Mouse (Mus musculus) layer of hippocampus, adult 8-10 months (tissue): ENCODE results near the gene Sgsm3. TPM values are rescaled to one million over a fixed set of nuclear protein-coding genes. Genes with fewer than 3 reads are reported as not detected.

Experiments used
- DNase-seq, 2 experiments: peaks; one replicate each; pipeline ENCODE4 v3.0.0; 2022; ENCODE audit warnings: low spot score in 2 of 2
- total RNA-seq, 4 experiments: library from RNA; stranded (reverse); gene quantifications; 2 replicates each; pipeline ENCODE4 v1.2.4; 2022

Sgsm3 gene
- total RNA-seq, 4 experiments from 2014 or later = 72.3 to 87.1 (median 81.3) TPM

GRCm38 (mm10) chr15:80979611-80980010 is 2.0 kb downstream of the Sgsm3 start:
- DNase-seq = no peak

GRCm38 (mm10) chr15:80981176-80981575 is 3.6 kb downstream of the Sgsm3 start:
- DNase-seq = no peak

- DNase-seq = no peak
These were observed 5.7 kb downstream of the Sgsm3 start for GRCm38 (mm10) chr15:80983264-80983663.

GRCm38 (mm10) chr15:80988331-80988730 is 10.8 kb downstream of the Sgsm3 start:
- DNase-seq = no peak

- DNase-seq = no peak
These were observed 12.1 kb downstream of the Sgsm3 start for GRCm38 (mm10) chr15:80989712-80990111.

- no peak for DNase-seq
These were observed 17.4 kb downstream of the Sgsm3 start for GRCm38 (mm10) chr15:80994959-80995358.

GRCm38 (mm10) chr15:80996090-80996835 is 18.7 kb downstream of the Sgsm3 start:
- DNase-seq = no peak

- no peak for DNase-seq
These were observed 19.5 kb downstream of the Sgsm3 start for GRCm38 (mm10) chr15:80997077-80997476.

GRCm38 (mm10) chr15:81000419-81001138 is 23.0 kb downstream of the Sgsm3 start:
- no peak for DNase-seq

- DNase-seq = peak in 1 of 2 experiments; percentile 29
These were observed 28.7 kb downstream of the Sgsm3 start for GRCm38 (mm10) chr15:81006127-81006735.

- no peak for DNase-seq
These were observed 29.8 kb downstream of the Sgsm3 start for GRCm38 (mm10) chr15:81007339-81007738.

GRCm38 (mm10) chr15:81007905-81008304 is 30.3 kb downstream of the Sgsm3 start:
- DNase-seq = no peak

GRCm38 (mm10) chr15:81008689-81009123 is 31.1 kb downstream of the Sgsm3 start:
- DNase-seq = no peak

GRCm38 (mm10) chr15:81010114-81010513 is 32.5 kb downstream of the Sgsm3 start:
- DNase-seq = no peak

- DNase-seq = no peak
These were observed 34.0 kb downstream of the Sgsm3 start for GRCm38 (mm10) chr15:81011523-81011922.

- no peak for DNase-seq
These were observed 34.8 kb downstream of the Sgsm3 start for GRCm38 (mm10) chr15:81012359-81012758.

GRCm38 (mm10) chr15:81013186-81013585 is 35.6 kb downstream of the Sgsm3 start:
- no peak for DNase-seq

GRCm38 (mm10) chr15:81015068-81015744 is 37.6 kb downstream of the Sgsm3 start:
- DNase-seq = no peak

- DNase-seq = no peak
These were observed 38.9 kb downstream of the Sgsm3 start for GRCm38 (mm10) chr15:81016488-81016887.

- no peak for DNase-seq
These were observed 39.7 kb downstream of the Sgsm3 start for GRCm38 (mm10) chr15:81017308-81017707.

- DNase-seq = no peak
These were observed 43.8 kb downstream of the Sgsm3 start for GRCm38 (mm10) chr15:81021377-81021776.

GRCm38 (mm10) chr15:81022437-81022836 is 44.9 kb downstream of the Sgsm3 start:
- DNase-seq = no peak
